Mouse (Mus musculus): Measurements from ENCODE around the gene Ppfia3.

DNA sequence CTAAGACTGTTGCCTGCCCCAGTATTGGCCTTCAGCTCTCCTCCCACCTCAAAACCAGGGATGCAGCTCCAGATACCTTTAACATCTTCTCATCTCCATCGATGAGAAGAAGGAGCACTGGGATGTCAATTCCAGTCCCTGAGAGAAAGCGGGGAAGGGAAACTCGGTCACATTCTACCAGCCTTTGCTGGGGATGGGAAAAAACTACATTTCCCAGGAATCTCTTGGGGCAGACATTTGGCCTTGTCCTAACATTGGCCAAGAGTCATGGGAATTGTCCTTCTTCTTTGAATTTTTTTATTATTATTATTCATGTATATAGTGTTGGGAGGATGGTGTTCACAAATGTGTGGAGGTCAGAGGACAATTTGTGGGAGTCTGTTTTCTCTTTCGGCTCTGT is 44.6 kb downstream of the Ppfia3 start:
- TF ChIP-seq POLR2A (IDR thresholded peaks at IDR 0.05; ENCODE audit: insufficient read depth, low read depth, low read length) (no peak), CTCF (IDR thresholded peaks at IDR 0.05) (no peak), EP300 (IDR thresholded peaks at IDR 0.05; ENCODE audit: insufficient read depth, low read depth, low read length) (no peak)
